In genomic region chr4:126752608-126753141, GRCm38 (mm10) we compare ENCODE assay signal across 8 mouse cellular contexts. TPM values are rescaled to one million over a fixed set of nuclear protein-coding genes. Genes with fewer than 3 reads are reported as not detected.
DNase-seq lines count a peak whose midpoint lies in the region; ATAC-seq lines count a peak whose summit lies in the region.

No protein-coding gene starts in this region.

- H3K4me1 ChIP-seq in heart, embryonic 14.5 days (ENCODE audit: control insufficient read depth in 2 of 2, insufficient read depth in 2 of 2, low read length in 2 of 2), result peaks cover 10 to 21% of the 10 kb centered on the region in 2 experiments; a peak in 3 of 4 replicates
- H3K4me1 ChIP-seq in embryonic facial prominence, embryonic 15.5 days, result peaks cover 52% of the 10 kb centered on the region
- H3K4me1 ChIP-seq in limb, embryonic 12.5 days (replicated peaks), result peaks cover 35% of the 10 kb centered on the region
- peaks cover 15% of the 10 kb centered on the region for H3K4me1 ChIP-seq in neural tube, embryonic 11.5 days (ENCODE audit: control insufficient read depth, insufficient read depth, low read length)

- WGBS in heart, embryonic 14.5 days, result under 1% methylated on average over 23 of the region's 23 CpGs
- WGBS in embryonic facial prominence, embryonic 15.5 days, result under 1% methylated on average over 23 of the region's 23 CpGs
- WGBS in limb, embryonic 12.5 days, result under 1% methylated on average over 23 of the region's 23 CpGs
- under 1% methylated on average over 23 of the region's 23 CpGs for WGBS in neural tube, embryonic 11.5 days

- peaks cover 28% of the 10 kb centered on the region for H3K36me3 ChIP-seq in heart, embryonic 14.5 days (ENCODE audit: control insufficient read depth, insufficient read depth, low read length)
- H3K36me3 ChIP-seq in embryonic facial prominence, embryonic 15.5 days, result peaks cover 26% of the 10 kb centered on the region
- H3K36me3 ChIP-seq in limb, embryonic 12.5 days, result peaks cover 38% of the 10 kb centered on the region
- H3K36me3 ChIP-seq in neural tube, embryonic 11.5 days (ENCODE audit: control insufficient read depth, insufficient read depth, low read length), result peaks cover 3% of the 10 kb centered on the region; the same call in 1 of the 2 replicates

- no peak for ATAC-seq in heart, embryonic 14.5 days (ENCODE audit: insufficient number of reproducible peaks, insufficient read depth, low FRiP score, low read depth)
- no peak for ATAC-seq in embryonic facial prominence, embryonic 15.5 days (ENCODE audit: insufficient number of reproducible peaks, low FRiP score, low TSS enrichment, low read depth)
- ATAC-seq in limb, embryonic 12.5 days (ENCODE audit: insufficient number of reproducible peaks, insufficient read depth, low FRiP score, low TSS enrichment, low read depth), result no peak
- peak; percentile 12 for ATAC-seq in neural tube, embryonic 11.5 days (ENCODE audit: insufficient read depth, low FRiP score, low TSS enrichment)

- H3K4me2 ChIP-seq in heart, embryonic 14.5 days (ENCODE audit: low read length), result peak overlapping the region; percentile 96
- peak overlapping the region; percentile 98 for H3K4me2 ChIP-seq in embryonic facial prominence, embryonic 15.5 days (replicated peaks)
- peak overlapping the region; percentile 98 for H3K4me2 ChIP-seq in limb, embryonic 12.5 days
- peak overlapping the region; percentile 61 for H3K4me2 ChIP-seq in neural tube, embryonic 11.5 days (ENCODE audit: low read depth)

- peak overlapping the region; percentile 80 to 88 for H3K4me3 ChIP-seq in heart, embryonic 14.5 days (ENCODE audit: control insufficient read depth in 1 of 2, insufficient read depth in 1 of 2, low read depth in 1 of 2, low read length in 2 of 2)
- H3K4me3 ChIP-seq in embryonic facial prominence, embryonic 15.5 days (replicated peaks), result peak overlapping the region; percentile 91
- peak overlapping the region; percentile 90 for H3K4me3 ChIP-seq in limb, embryonic 12.5 days (replicated peaks)
- peak overlapping the region; percentile 86 for H3K4me3 ChIP-seq in neural tube, embryonic 11.5 days (ENCODE audit: low read depth, low read length)

- H3K9me3 ChIP-seq in heart, embryonic 14.5 days (ENCODE audit: control insufficient read depth, low read length), result no peaks in the 10 kb centered on the region
- H3K9me3 ChIP-seq in embryonic facial prominence, embryonic 15.5 days (replicated peaks), result no peaks in the 10 kb centered on the region
- no peaks in the 10 kb centered on the region for H3K9me3 ChIP-seq in limb, embryonic 12.5 days
- no peaks in the 10 kb centered on the region for H3K9me3 ChIP-seq in neural tube, embryonic 11.5 days (ENCODE audit: control insufficient read depth, low read length)

- DNase-seq in heart, postnatal 4 days, result no peak
- peak; percentile 49 for DNase-seq in 3134 (ENCODE audit: extremely low read depth, insufficient read length, low spot score)
- peak; percentile 25 for DNase-seq in ZHBTc4 (ENCODE audit: low read depth, low spot score)
- peak; percentile 58 for DNase-seq in neural tube, embryonic 11.5 days (ENCODE audit: low spot score)
- no peak for DNase-seq in urinary bladder, postnatal 14 days (ENCODE audit: low spot score)

- no peaks in the 10 kb centered on the region for H3K27me3 ChIP-seq in heart, embryonic 14.5 days (ENCODE audit: control insufficient read depth, insufficient read depth, low read length)
- H3K27me3 ChIP-seq in embryonic facial prominence, embryonic 15.5 days, result no peaks in the 10 kb centered on the region
- H3K27me3 ChIP-seq in limb, embryonic 12.5 days, result no peaks in the 10 kb centered on the region
- H3K27me3 ChIP-seq in neural tube, embryonic 11.5 days (ENCODE audit: control insufficient read depth, insufficient read depth, low read length), result no peaks in the 10 kb centered on the region

- peak overlapping the region; percentile 39 to 92 for H3K27ac ChIP-seq in heart, embryonic 14.5 days (replicated peaks in 1 of 2; ENCODE audit: control insufficient read depth in 1 of 2, insufficient read depth in 1 of 2, low read depth in 2 of 2, low read length in 2 of 2)
- peak overlapping the region; percentile 98 for H3K27ac ChIP-seq in embryonic facial prominence, embryonic 15.5 days (replicated peaks)
- H3K27ac ChIP-seq in limb, embryonic 12.5 days, result peak overlapping the region; percentile 95
- H3K27ac ChIP-seq in neural tube, embryonic 11.5 days (ENCODE audit: low read depth, low read length), result peak overlapping the region; percentile 58; the same call in 1 of the 2 replicates

- peak overlapping the region; percentile 84 for H3K9ac ChIP-seq in heart, embryonic 14.5 days (ENCODE audit: low read length)
- H3K9ac ChIP-seq in embryonic facial prominence, embryonic 15.5 days, result peak overlapping the region; percentile 82
- peak overlapping the region; percentile 71 for H3K9ac ChIP-seq in limb, embryonic 12.5 days (replicated peaks)
- H3K9ac ChIP-seq in neural tube, embryonic 11.5 days (ENCODE audit: low read length), result peak overlapping the region; percentile 86

RNA-seq across cellular contexts. Expression of gene Ncdn, which starts 0.6 kb away (rescaled TPM):
- 19.0 and 20.2 TPM in 2 replicates for polyA plus RNA-seq in heart, embryonic 14.5 days (2014; fragmentation: Nextera tagmentation; extraction: Ambion mirVana)
- 10 to 100 TPM; 17.5 to 18.3 TPM for total RNA-seq in heart, postnatal 4 days (2021)
- 31.6 and 33.4 TPM in 2 replicates for polyA plus RNA-seq in embryonic facial prominence, embryonic 15.5 days (2015; fragmentation: Nextera tagmentation; extraction: Ambion mirVana)
- 33.5 and 35.8 TPM in 2 replicates for polyA plus RNA-seq in limb, embryonic 12.5 days (2016; fragmentation: Nextera tagmentation; extraction: Ambion mirVana)
- 39.8 and 41.9 TPM in 2 replicates for polyA plus RNA-seq in neural tube, embryonic 11.5 days (2014; fragmentation: Nextera tagmentation; extraction: Ambion mirVana)

RNA-seq across cellular contexts. Expression of gene AU040320, which starts 0.7 kb away (rescaled TPM):
- 22.3 and 23.0 TPM in 2 replicates for polyA plus RNA-seq in heart, embryonic 14.5 days (2014; fragmentation: Nextera tagmentation; extraction: Ambion mirVana)
- 10 to 100 TPM; 21.3 to 22.8 TPM for total RNA-seq in heart, postnatal 4 days (2021)
- 17.6 and 22.7 TPM in 2 replicates for polyA plus RNA-seq in embryonic facial prominence, embryonic 15.5 days (2015; fragmentation: Nextera tagmentation; extraction: Ambion mirVana)
- 15.7 and 17.4 TPM in 2 replicates for polyA plus RNA-seq in limb, embryonic 12.5 days (2016; fragmentation: Nextera tagmentation; extraction: Ambion mirVana)
- polyA plus RNA-seq in neural tube, embryonic 11.5 days (2014; fragmentation: Nextera tagmentation; extraction: Ambion mirVana), result 32.4 and 34.2 TPM in 2 replicates

RNA-seq across cellular contexts. Expression of gene Tfap2e, which starts 16.6 kb away (rescaled TPM):
- polyA plus RNA-seq in heart, embryonic 14.5 days (2014; fragmentation: Nextera tagmentation; extraction: Ambion mirVana), result 0.09 TPM in 1 of 2 replicates, not detected in the other
- total RNA-seq in heart, postnatal 4 days (2021), result not detected
- 0.60 and 1.1 TPM in 2 replicates for polyA plus RNA-seq in embryonic facial prominence, embryonic 15.5 days (2015; fragmentation: Nextera tagmentation; extraction: Ambion mirVana)
- not detected in 2 replicates for polyA plus RNA-seq in limb, embryonic 12.5 days (2016; fragmentation: Nextera tagmentation; extraction: Ambion mirVana)
- polyA plus RNA-seq in neural tube, embryonic 11.5 days (2014; fragmentation: Nextera tagmentation; extraction: Ambion mirVana), result 0.11 TPM in 2 replicates

Comparison
In these comparisons a context has a peak if more than half of its experiments do, and no peak if none do; other contexts are left out.
1. DNase-seq: peak in 3134 (single experiment), ZHBTc4 (single experiment) and neural tube, embryonic 11.5 days (single experiment); none in heart, postnatal 4 days (single experiment) and urinary bladder, postnatal 14 days (single experiment).
2. Peak in every context shown above with its lines, with median percentiles within 50 percentile points of each other: H3K27ac ChIP-seq, H3K4me2 ChIP-seq, H3K4me3 ChIP-seq and H3K9ac ChIP-seq.